Mouse (Mus musculus): ENCODE results near the gene Zcchc2. TPM values are rescaled to one million over a fixed set of nuclear protein-coding genes. Genes with fewer than 3 reads are reported as not detected.
A peak's percentile ranks its signal among the peaks of the same experiment; 100 is the strongest.

Gene Zcchc2
- polyA plus RNA-seq, 1 experiment = 11.9 TPM

DNA sequence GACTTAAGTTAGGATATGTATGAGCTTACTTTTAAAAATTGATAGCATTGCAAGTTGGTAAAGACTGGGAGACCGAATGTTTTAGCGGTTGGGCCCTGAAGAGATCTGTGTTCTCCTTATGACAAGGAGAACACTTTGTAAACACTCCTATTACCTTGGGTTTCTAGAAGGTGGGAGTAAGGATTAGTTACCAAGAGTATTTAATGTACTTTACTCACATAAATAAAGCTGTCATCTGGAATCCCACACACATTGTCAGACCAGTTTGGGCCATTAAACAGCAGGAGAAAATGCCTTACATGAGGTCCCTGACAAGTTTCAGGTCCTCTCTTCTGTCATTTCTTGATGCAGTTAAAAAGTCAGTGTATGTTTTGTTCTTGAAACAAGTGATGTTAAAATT lies 9.6 kb downstream of the Zcchc2 start:
- TF ChIP-seq GATA1 (IDR thresholded peaks at IDR 0.05; ENCODE audit: low read length) = no peak

GRCm38 (mm10) chr1:106007581-106007980 lies 17.4 kb downstream of the Zcchc2 start:
- no peak for TF ChIP-seq GATA1 (IDR thresholded peaks at IDR 0.05; ENCODE audit: low read length)

DNA sequence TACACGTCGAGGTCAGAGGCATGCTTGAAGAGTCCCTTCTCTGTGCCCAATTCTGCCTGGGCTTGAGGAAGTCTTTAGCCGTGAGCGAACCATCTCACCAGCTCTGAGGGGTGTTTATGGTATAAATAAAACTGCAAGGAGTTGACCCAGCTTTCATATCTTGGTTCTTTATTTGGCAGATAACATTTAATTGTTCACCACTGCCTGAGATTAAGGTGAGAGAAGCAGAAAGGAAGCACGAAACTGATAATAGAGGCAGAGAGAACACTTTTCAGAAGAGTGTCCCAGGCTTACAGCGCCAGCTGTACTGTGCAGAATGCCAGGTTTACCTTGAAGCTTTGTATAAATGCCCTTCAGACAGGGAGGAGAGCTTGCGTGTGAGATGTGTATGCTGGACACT lies 20.9 kb downstream of the Zcchc2 start:
- no peak for TF ChIP-seq GATA1 (IDR thresholded peaks at IDR 0.05; ENCODE audit: low read length)

- TF ChIP-seq GATA1 (IDR thresholded peaks at IDR 0.05; ENCODE audit: low read length) = no peak
Measured at GRCm38 (mm10) chr1:106013759-106014158, 23.6 kb downstream of the Zcchc2 start.

DNA sequence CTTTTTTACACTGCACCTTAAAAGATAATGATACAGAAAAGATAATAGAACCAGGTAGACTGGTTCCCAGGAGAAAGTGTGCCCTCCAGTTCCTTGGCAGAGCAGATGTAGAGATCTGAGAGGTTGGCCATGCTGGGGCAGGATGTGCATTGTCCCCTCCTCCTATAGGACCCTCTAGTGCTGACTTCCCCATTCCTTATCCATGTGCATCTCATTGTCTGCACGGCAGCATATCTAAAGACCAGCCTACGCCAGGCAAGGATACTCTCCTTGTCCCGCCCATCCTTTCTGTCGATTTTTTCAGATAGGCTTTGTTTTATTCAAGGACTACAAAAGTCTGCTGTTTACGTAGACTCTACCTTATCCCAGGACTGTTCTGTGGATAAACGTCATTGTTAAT lies 26.1 kb downstream of the Zcchc2 start:
- TF ChIP-seq GATA1 (IDR thresholded peaks at IDR 0.05; ENCODE audit: low read length) = peak; percentile 24

- no peak for TF ChIP-seq GATA1 (IDR thresholded peaks at IDR 0.05; ENCODE audit: low read length)
Measured at GRCm38 (mm10) chr1:106019854-106020253, 29.6 kb downstream of the Zcchc2 start.

GRCm38 (mm10) chr1:106022998-106023397 lies 32.8 kb downstream of the Zcchc2 start:
- TF ChIP-seq GATA1 (IDR thresholded peaks at IDR 0.05; ENCODE audit: low read length) = no peak

DNA sequence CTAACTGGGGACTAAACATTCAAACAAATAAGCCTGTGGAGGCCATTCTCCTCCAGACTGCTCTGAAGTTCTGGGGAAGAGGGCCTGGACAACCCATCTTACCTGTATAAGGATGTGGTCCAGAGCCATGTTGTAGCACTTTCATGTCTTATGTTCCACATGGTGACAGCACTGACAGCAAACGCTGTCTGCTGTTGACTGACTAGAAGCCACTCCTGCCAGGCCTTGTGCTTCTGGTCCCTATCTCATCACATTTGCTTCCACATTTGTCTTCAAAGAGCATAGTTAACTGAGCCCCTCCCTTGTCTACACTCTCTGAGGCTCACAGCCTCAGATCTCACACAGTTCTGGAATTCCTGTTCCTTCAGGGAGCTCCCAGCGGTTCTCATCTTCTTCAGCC lies 34.0 kb downstream of the Zcchc2 start:
- no peak for TF ChIP-seq GATA1 (IDR thresholded peaks at IDR 0.05; ENCODE audit: low read length)

GRCm38 (mm10) chr1:106024778-106025177 lies 34.6 kb downstream of the Zcchc2 start:
- TF ChIP-seq GATA1 (IDR thresholded peaks at IDR 0.05; ENCODE audit: low read length) = no peak

- no peak for TF ChIP-seq GATA1 (IDR thresholded peaks at IDR 0.05; ENCODE audit: low read length)
Measured at GRCm38 (mm10) chr1:106029769-106030168, 39.6 kb downstream of the Zcchc2 start.

DNA sequence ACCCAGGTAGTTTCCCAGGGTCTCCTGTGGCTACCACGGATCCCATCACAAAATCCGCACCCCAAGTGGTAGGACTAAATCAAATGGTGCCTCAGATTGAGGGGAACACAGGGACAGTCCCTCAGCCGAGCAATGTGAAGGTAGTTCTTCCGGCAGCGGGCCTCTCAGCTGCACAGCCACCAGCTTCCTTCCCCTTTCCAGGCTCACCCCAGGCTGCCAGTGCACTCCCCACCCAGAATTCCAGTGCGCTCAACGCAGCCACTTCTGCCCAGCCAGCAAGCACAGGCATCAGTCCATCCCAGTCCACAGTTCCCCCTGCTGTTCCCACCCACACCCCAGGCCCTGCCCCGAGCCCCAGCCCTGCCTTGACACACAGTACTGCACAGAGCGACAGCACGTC lies 40.1 kb downstream of the Zcchc2 start:
- TF ChIP-seq GATA1 (IDR thresholded peaks at IDR 0.05; ENCODE audit: low read length) = no peak

- TF ChIP-seq GATA1 (IDR thresholded peaks at IDR 0.05; ENCODE audit: low read length) = no peak
Measured at GRCm38 (mm10) chr1:106030886-106031285, 40.7 kb downstream of the Zcchc2 start.

GRCm38 (mm10) chr1:106031908-106032307 lies 41.7 kb downstream of the Zcchc2 start:
- TF ChIP-seq GATA1 (IDR thresholded peaks at IDR 0.05; ENCODE audit: low read length) = no peak

- no peak for TF ChIP-seq GATA1 (IDR thresholded peaks at IDR 0.05; ENCODE audit: low read length)
Measured at GRCm38 (mm10) chr1:106034776-106035175, 44.6 kb downstream of the Zcchc2 start.

GRCm38 (mm10) chr1:106036861-106037599 lies 46.8 kb downstream of the Zcchc2 start:
- TF ChIP-seq GATA1 (IDR thresholded peaks at IDR 0.05; ENCODE audit: low read length) = no peak

GRCm38 (mm10) chr1:106039326-106039725 lies 49.1 kb downstream of the Zcchc2 start:
- no peak for TF ChIP-seq GATA1 (IDR thresholded peaks at IDR 0.05; ENCODE audit: low read length)

GRCm38 (mm10) chr1:106040271-106040670 lies 50.1 kb downstream of the Zcchc2 start:
- TF ChIP-seq GATA1 (IDR thresholded peaks at IDR 0.05; ENCODE audit: low read length) = no peak

DNA sequence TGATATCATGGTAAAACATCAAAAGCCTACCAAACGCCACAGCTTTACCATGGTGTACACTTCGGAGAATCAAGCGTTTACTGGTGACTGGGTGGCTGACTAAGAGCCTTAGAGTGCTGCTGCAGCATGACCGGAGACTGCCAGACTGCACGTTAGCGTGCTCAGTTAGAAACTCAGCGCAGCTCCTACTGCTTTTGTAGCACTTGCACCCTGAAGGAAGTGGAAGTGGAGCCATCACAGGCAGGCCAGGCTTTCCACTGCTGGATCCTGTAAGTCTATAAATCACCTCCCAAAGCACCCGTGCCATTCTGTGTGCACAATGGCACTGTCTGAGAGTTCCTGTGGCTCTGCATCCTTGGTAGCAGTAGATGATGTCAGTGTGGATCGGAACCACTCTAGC lies 52.0 kb downstream of the Zcchc2 start:
- TF ChIP-seq GATA1 (IDR thresholded peaks at IDR 0.05; ENCODE audit: low read length) = no peak
